Mouse (Mus musculus): ENCODE results near the gene Acta1. TPM values are rescaled to one million over a fixed set of nuclear protein-coding genes. Genes with fewer than 3 reads are reported as not detected.

The Acta1 gene
- 1 to 10 TPM; 6.5 to 7.1 TPM for total RNA-seq (2021)
- long read RNA-seq, experiment 1, partial matches to known transcripts, result 4 of 4 reads
- long read RNA-seq, experiment 1, other reads (novel, unspliced or antisense), result 0 of 4 reads
- long read RNA-seq, experiment 2, partial matches to known transcripts, result 7 of 13 reads
- long read RNA-seq, experiment 2, other reads (novel, unspliced or antisense), result 6 of 13 reads

- DNase-seq (ENCODE audit: low spot score in 2 of 2), result no peak
These were observed at the start of gene Acta1 for GRCm38 (mm10) chr8:123894502-123895097. Gene Acta1, minus strand, starts transcription at chr8:123894751.

DNA sequence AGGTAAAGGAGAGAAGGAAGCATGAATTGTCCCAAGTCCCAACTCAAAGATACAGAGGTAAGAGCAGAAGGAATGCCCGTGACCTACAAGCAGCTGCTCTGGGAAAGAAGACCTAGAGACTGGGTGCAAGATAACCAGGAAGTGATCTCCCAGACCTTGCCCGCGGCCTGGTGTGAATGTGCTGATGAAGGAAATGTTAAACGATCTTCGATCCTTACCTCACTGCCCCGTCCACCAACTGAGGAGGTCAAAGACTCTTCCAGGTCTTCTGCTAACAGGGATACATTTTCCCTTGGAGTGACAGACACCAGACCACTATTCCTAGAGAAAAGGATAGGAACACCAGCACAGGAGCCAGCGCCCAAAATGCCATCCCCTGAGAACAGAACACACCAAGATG lies 34.5 kb upstream of the Acta1 start:
- no peak for DNase-seq (ENCODE audit: low spot score in 2 of 2)

- no peak for DNase-seq (ENCODE audit: low spot score in 2 of 2)
These were observed 31.1 kb upstream of the Acta1 start for GRCm38 (mm10) chr8:123925671-123926070.

DNA sequence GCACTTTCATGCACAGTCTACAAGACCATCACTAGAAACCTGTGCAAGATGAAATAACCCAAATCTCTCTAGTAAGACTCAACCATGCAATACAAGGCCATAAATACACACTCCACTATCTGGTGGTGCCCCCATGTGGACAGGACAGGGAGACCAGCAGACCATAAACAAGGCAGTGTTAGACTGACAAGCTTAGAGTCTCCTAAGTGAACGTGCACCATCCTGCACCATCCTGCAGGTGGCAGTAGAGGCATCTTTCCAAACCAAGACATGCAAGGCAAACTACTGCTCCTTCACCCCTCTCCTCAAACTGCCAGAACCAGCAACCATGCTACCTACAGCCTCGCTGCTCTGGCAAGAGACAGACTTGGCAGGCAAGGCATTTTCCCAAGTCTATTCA lies 30.2 kb upstream of the Acta1 start:
- peak; percentile 81 to 89 for DNase-seq (ENCODE audit: low spot score in 2 of 2)

DNA sequence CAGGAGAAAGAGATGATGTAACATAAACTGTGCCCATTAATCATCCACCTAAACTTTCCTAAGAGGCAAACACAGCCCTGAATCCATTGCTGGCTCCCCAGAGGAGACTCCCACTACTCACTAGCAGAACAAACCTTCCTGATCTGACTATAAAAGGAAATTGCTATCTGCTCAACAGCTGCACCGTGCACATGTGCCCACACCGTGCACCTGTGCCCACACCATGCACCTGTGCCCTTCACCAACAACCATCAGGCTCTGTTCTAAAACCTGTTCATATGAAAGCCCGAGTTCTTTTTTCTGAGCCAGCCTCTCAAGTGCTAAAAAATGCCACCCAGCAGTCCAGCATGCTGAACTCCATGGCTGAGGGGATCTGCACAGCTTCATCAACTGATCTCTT lies 20.1 kb upstream of the Acta1 start:
- DNase-seq (ENCODE audit: low spot score in 2 of 2), result no peak

DNA sequence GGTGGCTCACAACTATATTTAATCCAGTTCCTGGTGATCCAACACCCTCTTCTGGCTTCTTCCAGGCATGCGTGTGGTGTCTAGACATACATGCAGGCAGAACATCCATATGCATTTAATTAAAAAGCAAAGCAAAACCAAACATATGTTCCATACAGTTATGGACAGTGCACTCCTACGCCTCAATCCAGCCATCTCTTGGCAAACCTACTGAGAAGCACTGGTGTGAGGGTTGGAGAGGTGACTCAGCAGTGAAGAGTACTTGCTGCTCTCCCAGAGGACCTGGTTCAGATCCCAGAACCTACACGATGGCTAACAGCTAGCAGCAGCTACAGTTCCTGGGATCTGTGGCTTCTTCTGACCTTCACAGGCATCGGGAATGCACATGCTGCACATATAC lies 17.7 kb upstream of the Acta1 start:
- no peak for DNase-seq (ENCODE audit: low spot score in 2 of 2)

GRCm38 (mm10) chr8:123907604-123908003 lies 13.1 kb upstream of the Acta1 start:
- no peak for DNase-seq (ENCODE audit: low spot score in 2 of 2)

DNA sequence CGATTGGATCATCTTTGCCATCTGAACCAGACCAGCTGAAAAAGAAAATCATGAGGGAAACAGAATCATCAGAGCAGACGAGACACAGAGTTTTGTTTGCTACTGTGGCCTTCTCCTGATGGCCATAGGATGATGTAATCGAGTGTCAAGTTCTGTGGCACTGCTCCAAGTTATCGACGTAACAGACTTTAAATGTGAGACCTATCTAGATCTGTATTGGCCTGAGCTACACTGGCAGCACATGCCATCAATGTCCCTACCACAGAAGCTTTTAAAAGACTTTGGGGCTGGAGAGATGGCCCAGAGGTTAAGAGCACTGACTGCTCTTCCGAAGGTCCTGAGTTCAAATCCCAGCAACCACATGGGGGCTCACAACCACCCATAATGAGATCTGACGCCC lies 8.1 kb upstream of the Acta1 start:
- no peak for DNase-seq (ENCODE audit: low spot score in 2 of 2)

- DNase-seq (ENCODE audit: low spot score in 2 of 2), result no peak
These were observed 4.8 kb upstream of the Acta1 start for GRCm38 (mm10) chr8:123899366-123899765.

- no peak for DNase-seq (ENCODE audit: low spot score in 2 of 2)
These were observed 4.0 kb upstream of the Acta1 start for GRCm38 (mm10) chr8:123898576-123898975.

DNA sequence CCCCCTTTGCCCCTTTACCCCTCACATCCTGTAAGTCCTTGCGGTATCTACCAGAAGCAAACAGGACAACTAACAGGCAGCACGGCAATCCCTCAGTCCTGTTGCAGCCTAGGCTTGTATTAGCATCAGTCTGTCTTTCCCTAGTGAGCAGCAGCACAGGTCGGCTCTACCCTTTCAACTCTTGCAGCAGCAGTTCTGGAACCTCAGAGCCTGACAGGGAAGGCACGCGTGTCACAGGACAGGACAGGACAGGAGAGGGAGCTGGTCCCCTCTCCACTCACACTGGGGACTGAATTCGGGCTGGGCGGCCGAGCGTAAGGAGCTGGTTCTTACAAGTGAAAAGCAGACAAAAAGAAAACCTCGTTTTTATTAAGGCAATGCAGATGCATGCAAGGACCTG lies 2.2 kb upstream of the Acta1 start:
- no peak for DNase-seq (ENCODE audit: low spot score in 2 of 2)

GRCm38 (mm10) chr8:123896366-123896761 lies 1.8 kb upstream of the Acta1 start:
- DNase-seq (ENCODE audit: low spot score in 2 of 2), result no peak

DNA sequence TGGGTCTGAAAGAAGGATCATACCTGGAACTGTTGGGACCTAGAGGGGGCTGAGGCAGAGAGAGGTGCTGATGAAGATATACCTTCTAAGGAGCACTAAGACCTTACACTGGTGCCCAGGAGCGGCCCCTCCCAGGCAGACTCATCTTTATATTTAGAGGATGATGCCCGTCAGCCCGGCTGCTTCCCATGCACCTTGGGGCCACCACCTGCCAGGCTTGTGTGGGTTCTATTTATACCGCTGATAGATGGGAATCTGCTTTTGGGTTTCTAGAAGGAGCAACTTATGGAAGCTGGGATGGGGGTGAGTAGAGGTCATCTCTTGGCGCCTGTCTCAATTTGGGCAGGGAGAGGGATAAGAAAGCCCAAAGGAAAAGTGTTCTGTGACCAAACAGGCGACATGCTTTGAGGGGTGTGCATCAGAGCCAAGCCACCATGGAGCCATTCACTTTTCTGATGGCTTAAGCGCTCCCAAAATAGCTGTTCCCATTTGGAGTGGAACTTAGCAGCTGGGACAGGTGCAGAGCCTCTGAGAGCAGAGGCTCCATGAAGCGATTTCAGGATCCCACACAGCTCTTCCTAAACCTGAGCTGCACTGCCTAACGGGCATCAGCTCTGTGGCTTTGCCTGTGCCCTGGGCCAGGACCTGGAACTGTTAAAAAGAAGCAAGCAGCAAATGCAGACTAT lies 1.3 kb upstream of the Acta1 start:
- DNase-seq (ENCODE audit: low spot score in 2 of 2), result no peak

- DNase-seq (ENCODE audit: low spot score in 2 of 2), result no peak
These were observed 679 bp upstream of the Acta1 start for GRCm38 (mm10) chr8:123895230-123895629.

- DNase-seq (ENCODE audit: low spot score in 2 of 2), result no peak
These were observed 1.1 kb downstream of the Acta1 start for GRCm38 (mm10) chr8:123893413-123893812.

DNA sequence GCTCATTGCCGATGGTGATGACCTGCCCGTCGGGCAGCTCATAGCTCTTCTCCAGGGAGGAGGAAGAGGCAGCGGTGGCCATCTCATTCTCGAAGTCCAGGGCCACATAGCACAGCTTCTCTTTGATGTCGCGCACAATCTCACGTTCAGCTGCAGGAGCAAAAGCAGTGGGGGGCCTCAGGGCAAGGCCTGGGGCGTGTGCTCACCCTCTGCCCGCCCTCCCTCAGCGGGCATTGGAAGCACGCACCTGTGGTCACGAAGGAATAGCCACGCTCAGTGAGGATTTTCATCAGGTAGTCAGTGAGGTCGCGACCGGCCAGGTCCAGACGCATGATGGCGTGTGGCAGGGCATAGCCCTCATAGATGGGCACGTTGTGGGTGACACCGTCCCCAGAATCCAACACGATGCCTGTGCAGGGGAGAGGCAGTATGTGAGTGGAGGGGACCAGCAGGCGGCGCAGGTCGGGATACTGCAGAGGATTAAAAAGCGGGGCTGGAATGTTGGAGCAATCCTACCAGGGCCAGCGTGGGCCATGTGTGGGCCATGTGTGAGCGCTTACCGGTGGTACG lies 1.9 kb downstream of the Acta1 start:
- no peak for DNase-seq (ENCODE audit: low spot score in 2 of 2)

DNA sequence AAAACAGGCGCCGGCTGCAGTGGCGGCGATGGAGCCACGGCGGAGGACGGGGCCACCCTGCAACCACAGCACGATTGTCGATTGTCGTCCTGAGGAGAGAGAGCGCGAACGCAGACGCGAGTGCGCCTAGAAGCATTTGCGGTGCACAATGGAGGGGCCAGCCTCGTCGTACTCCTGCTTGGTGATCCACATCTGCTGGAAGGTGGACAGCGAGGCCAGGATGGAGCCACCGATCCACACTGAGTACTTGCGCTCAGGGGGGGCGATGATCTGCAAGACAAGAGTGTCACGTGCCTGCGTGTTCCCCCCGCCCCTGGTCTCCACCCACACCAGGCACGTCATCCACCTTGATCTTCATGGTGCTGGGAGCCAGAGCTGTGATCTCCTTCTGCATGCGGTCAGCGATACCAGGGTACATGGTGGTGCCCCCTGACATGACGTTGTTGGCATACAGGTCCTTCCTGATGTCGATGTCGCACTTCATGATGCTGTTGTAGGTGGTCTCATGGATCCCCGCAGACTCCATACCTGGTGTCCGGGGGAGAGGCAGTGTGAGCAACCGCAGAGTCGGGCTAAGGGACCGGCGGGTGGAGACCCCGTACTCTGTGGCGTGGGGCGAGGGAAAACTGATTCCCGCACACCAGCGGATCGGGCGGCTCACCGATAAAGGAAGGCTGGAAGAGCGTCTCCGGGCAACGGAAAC lies 2.5 kb downstream of the Acta1 start:
- DNase-seq (ENCODE audit: low spot score in 2 of 2), result peak; percentile 76

DNA sequence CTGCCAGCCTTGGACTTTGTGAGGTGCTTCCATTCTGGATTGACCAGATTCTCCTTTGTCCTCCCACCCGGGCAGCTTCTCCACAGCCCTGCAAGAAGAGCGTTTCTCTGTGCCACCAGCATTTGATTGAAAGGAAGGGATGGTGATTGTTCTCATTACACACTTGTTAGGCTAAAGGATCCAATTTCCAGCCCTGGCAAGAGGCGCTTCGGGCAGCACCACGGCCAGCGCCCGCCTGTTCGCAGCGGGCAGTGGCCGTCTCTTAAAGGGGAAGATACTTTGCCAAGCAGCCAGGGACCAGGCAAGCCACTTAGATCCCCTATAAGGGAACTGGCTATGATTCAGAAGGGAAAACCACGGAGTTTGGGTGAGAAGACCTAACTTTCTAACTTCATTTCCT lies 3.3 kb downstream of the Acta1 start:
- DNase-seq (ENCODE audit: low spot score in 2 of 2), result peak in 1 of 2 experiments; percentile 27

- DNase-seq (ENCODE audit: low spot score in 2 of 2), result no peak
These were observed 4.8 kb downstream of the Acta1 start for GRCm38 (mm10) chr8:123889797-123890196.

DNA sequence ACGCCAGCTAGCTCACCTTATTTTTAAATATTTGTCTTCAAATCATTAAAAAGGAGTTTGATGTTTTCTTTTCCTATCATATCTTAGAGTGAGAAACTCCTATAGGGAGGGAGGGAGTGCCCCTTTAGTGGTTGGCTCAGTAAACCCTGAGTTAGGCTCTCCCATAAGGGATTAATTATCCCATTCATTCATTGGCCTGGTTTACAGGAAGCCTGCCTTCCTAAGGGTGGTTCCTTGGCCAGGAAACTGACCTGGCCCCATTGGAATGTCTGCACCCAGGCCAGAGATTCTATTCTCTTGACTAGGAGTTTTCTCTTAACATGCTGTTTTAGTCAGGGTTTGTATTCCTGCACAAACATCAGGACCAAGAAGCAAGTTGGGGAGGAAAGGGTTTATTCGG lies 6.6 kb downstream of the Acta1 start:
- no peak for DNase-seq (ENCODE audit: low spot score in 2 of 2)

GRCm38 (mm10) chr8:123887163-123887562 lies 7.4 kb downstream of the Acta1 start:
- no peak for DNase-seq (ENCODE audit: low spot score in 2 of 2)

Data from layer of hippocampus, postnatal 14 days (tissue).